Mouse (Mus musculus) MEL (cell line): ENCODE data around the gene Ndrg3. TPM values are rescaled to one million over a fixed set of nuclear protein-coding genes. Genes with fewer than 3 reads are reported as not detected.

Experiments used
- DNase-seq: peaks from one replicate; pipeline ENCODE4 v3.0.0; 2011; ENCODE audit warnings: low read depth, low spot score
- H3K27ac ChIP-seq: 2 replicates; pipeline ENCODE4 v1.5.1; 2012; ENCODE audit warnings: low read depth, mild to moderate bottlenecking, control low read depth, low read length, moderate library complexity; ENCODE audit not compliant: control insufficient read depth
- H3K27me3 ChIP-seq, 2 experiments: fragments of 150-350 bp in 1 of 2; sonication (generic) in 1 of 2; 2 replicates each; pipeline ENCODE4 v1.6.1; 2012; ENCODE audit warnings: low read length in 2 of 2, mild to moderate bottlenecking in 2 of 2, improper control_type of control experiment in 1 of 2, moderate library complexity in 1 of 2; ENCODE audit not compliant: insufficient read depth in 2 of 2, control insufficient read depth in 1 of 2
- H3K36me3 ChIP-seq, 2 experiments: 2 replicates each; pipeline ENCODE4 v1.6.1; 2012 to 2014; ENCODE audit warnings: low read length in 2 of 2, improper control_type of control experiment in 1 of 2, inconsistent platforms in 1 of 2, mild to moderate bottlenecking in 1 of 2; ENCODE audit not compliant: insufficient read depth in 2 of 2, control insufficient read depth in 1 of 2
- H3K4me1 ChIP-seq, 2 experiments: fragments of 150-350 bp in 1 of 2; sonication (generic) in 1 of 2; 2 replicates each; pipeline ENCODE4 v1.6.1; 2012; ENCODE audit warnings: low read length in 2 of 2, improper control_type of control experiment in 1 of 2, mild to moderate bottlenecking in 1 of 2; ENCODE audit not compliant: insufficient read depth in 2 of 2, control insufficient read depth in 1 of 2
- H3K4me3 ChIP-seq, 2 experiments: fragments of 150-350 bp in 1 of 2; sonication (generic) in 1 of 2; 2 replicates each; pipeline ENCODE4 v1.5.1; 2012; ENCODE audit warnings: low read depth in 2 of 2, low read length in 2 of 2, mild to moderate bottlenecking in 2 of 2, moderate library complexity in 2 of 2, control low read depth in 1 of 2, improper control_type of control experiment in 1 of 2; ENCODE audit not compliant: control insufficient read depth in 1 of 2, insufficient read depth in 1 of 2
- H3K79me2 ChIP-seq: 2 replicates; pipeline ENCODE4 v1.6.1; 2012; ENCODE audit warnings: mild to moderate bottlenecking, low read length, moderate library complexity; ENCODE audit not compliant: control insufficient read depth, poor library complexity, insufficient read depth
- H3K9ac ChIP-seq: 2 replicates; pipeline ENCODE4 v1.6.1; 2012; ENCODE audit warnings: low read depth, mild to moderate bottlenecking, control low read depth, low read length, moderate library complexity; ENCODE audit not compliant: control insufficient read depth, poor library complexity, severe bottlenecking
- H3K9me3 ChIP-seq: fragments of 150-350 bp; sonication (generic); replicated peaks from 2 replicates; pipeline ENCODE4 v1.6.1; 2012; ENCODE audit warnings: mild to moderate bottlenecking, low read length, improper control_type of control experiment, moderate library complexity; ENCODE audit not compliant: insufficient read depth
- CHD1 ChIP-seq: IDR thresholded peaks from 2 replicates; pipeline ENCODE4 v1.6.1; 2012; ENCODE audit warnings: low read depth, mild to moderate bottlenecking, inconsistent platforms, low read length, improper control_type of control experiment
- CTCF ChIP-seq, 3 experiments: IDR thresholded peaks in 2 of 3; conservative IDR thresholded peaks in 1 of 3; 2 replicates each; pipeline ENCODE4 v1.5.1; 2011 to 2012; ENCODE audit warnings: low read length in 3 of 3, low read depth in 2 of 3, mild to moderate bottlenecking in 2 of 3, improper control_type of control experiment in 1 of 3, inconsistent platforms in 1 of 3, mixed read lengths in 1 of 3, moderate library complexity in 1 of 3; ENCODE audit not compliant: control insufficient read depth in 1 of 3, insufficient read depth in 1 of 3, poor library complexity in 1 of 3, severe bottlenecking in 1 of 3
- ELF1 ChIP-seq: IDR thresholded peaks from 2 replicates; pipeline ENCODE4 v1.6.1; 2014; ENCODE audit warnings: low read depth, mild to moderate bottlenecking, inconsistent platforms, low read length, improper control_type of control experiment, moderate library complexity
- EP300 ChIP-seq, 2 experiments: IDR thresholded peaks; 2 replicates each; pipeline ENCODE4 v1.6.1; 2011; ENCODE audit warnings: improper control_type of control experiment in 2 of 2, low read length in 2 of 2, low read depth in 1 of 2, mild to moderate bottlenecking in 1 of 2
- ETS1 ChIP-seq: IDR thresholded peaks from 2 replicates; pipeline ENCODE4 v1.6.1; 2012; ENCODE audit warnings: low read depth, mild to moderate bottlenecking, inconsistent platforms, low read length, improper control_type of control experiment, moderate library complexity
- GATA1 ChIP-seq: IDR thresholded peaks from 2 replicates; pipeline ENCODE4 v1.6.1; 2011; ENCODE audit warnings: low read depth, low read length, improper control_type of control experiment
- HCFC1 ChIP-seq: IDR thresholded peaks from 2 replicates; pipeline ENCODE4 v1.6.1; 2012; ENCODE audit warnings: low read depth, mild to moderate bottlenecking, inconsistent platforms, low read length, improper control_type of control experiment, moderate library complexity
- JUND ChIP-seq: IDR thresholded peaks from 2 replicates; pipeline ENCODE4 v1.6.1; 2011; ENCODE audit warnings: low read depth, mild to moderate bottlenecking, improper control_type of control experiment, low read length
- KAT2A ChIP-seq: conservative IDR thresholded peaks from 2 replicates; pipeline ENCODE4 v1.6.1; 2012; ENCODE audit warnings: low read depth, low read length, improper control_type of control experiment, inconsistent platforms
- MAFK ChIP-seq: IDR thresholded peaks from 2 replicates; pipeline ENCODE4 v1.6.1; 2011; ENCODE audit warnings: low read depth, mild to moderate bottlenecking, low read length, improper control_type of control experiment, borderline replicate concordance
- MAX ChIP-seq: IDR thresholded peaks from 2 replicates; pipeline ENCODE4 v1.6.1; 2011; ENCODE audit warnings: low read length, improper control_type of control experiment
- MAZ ChIP-seq: IDR thresholded peaks from 2 replicates; pipeline ENCODE4 v1.6.1; 2012; ENCODE audit warnings: low read depth, mild to moderate bottlenecking, inconsistent platforms, low read length, improper control_type of control experiment
- MEF2A ChIP-seq: IDR thresholded peaks from 2 replicates; pipeline ENCODE4 v1.6.1; 2014; ENCODE audit warnings: low read depth, mild to moderate bottlenecking, inconsistent platforms, low read length, improper control_type of control experiment; ENCODE audit not compliant: poor library complexity, insufficient replicate concordance, severe bottlenecking; ENCODE audit errors: extremely low read depth
- MXI1 ChIP-seq: IDR thresholded peaks from 2 replicates; pipeline ENCODE4 v1.6.1; 2011; ENCODE audit warnings: mild to moderate bottlenecking, low read depth, low read length, improper control_type of control experiment
- MYB ChIP-seq: IDR thresholded peaks from 2 replicates; pipeline ENCODE4 v1.6.1; 2011; ENCODE audit warnings: mild to moderate bottlenecking, low read depth, low read length, improper control_type of control experiment
- NELFE ChIP-seq: IDR thresholded peaks from 2 replicates; pipeline ENCODE4 v1.6.1; 2011; ENCODE audit warnings: low read depth, low read length, improper control_type of control experiment
- POLR2A ChIP-seq, 2 experiments: IDR thresholded peaks; 2 replicates each; pipeline ENCODE4 v1.6.1; 2011 to 2012; ENCODE audit warnings: low read length in 2 of 2, mild to moderate bottlenecking in 2 of 2, control low read depth in 1 of 2, improper control_type of control experiment in 1 of 2, low read depth in 1 of 2, moderate library complexity in 1 of 2; ENCODE audit not compliant: control insufficient read depth in 1 of 2, insufficient read depth in 1 of 2, poor library complexity in 1 of 2
- POLR2AphosphoS2 ChIP-seq: IDR thresholded peaks from 2 replicates; pipeline ENCODE4 v1.6.1; 2011; ENCODE audit warnings: low read length, improper control_type of control experiment
- POLR2AphosphoS5 ChIP-seq: IDR thresholded peaks from 2 replicates; pipeline ENCODE4 v1.6.1; 2012; ENCODE audit warnings: low read depth, borderline replicate concordance, mild to moderate bottlenecking, inconsistent platforms, low read length, moderate library complexity, mixed read lengths
- SIN3A ChIP-seq: IDR thresholded peaks from 2 replicates; pipeline ENCODE4 v1.6.1; 2012; ENCODE audit warnings: low read length, improper control_type of control experiment, inconsistent platforms
- TBP ChIP-seq: IDR thresholded peaks from 2 replicates; pipeline ENCODE4 v1.8.0; 2011; ENCODE audit warnings: low read depth, low read length, improper control_type of control experiment
- TCF12 ChIP-seq: IDR thresholded peaks from 2 replicates; pipeline ENCODE4 v1.6.1; 2014; ENCODE audit warnings: low read depth, mild to moderate bottlenecking, inconsistent platforms, low read length, improper control_type of control experiment, moderate library complexity
- UBTF ChIP-seq: IDR thresholded peaks from 2 replicates; pipeline ENCODE4 v1.6.1; 2012; ENCODE audit warnings: low read depth, mild to moderate bottlenecking, inconsistent platforms, low read length, improper control_type of control experiment, moderate library complexity, borderline replicate concordance; ENCODE audit not compliant: insufficient read depth
- ZKSCAN1 ChIP-seq: IDR thresholded peaks from 2 replicates; pipeline ENCODE4 v1.6.1; 2012; ENCODE audit warnings: low read depth, mild to moderate bottlenecking, inconsistent platforms, low read length, improper control_type of control experiment, moderate library complexity
- ZMIZ1 ChIP-seq: IDR thresholded peaks from 2 replicates; pipeline ENCODE4 v1.6.1; 2012; ENCODE audit warnings: low read depth, mild to moderate bottlenecking, inconsistent platforms, low read length, improper control_type of control experiment, moderate library complexity
- polyA plus RNA-seq, 2 experiments: library from polyadenylated mRNA; stranded (reverse) in 1 of 2; unstranded in 1 of 2; fragments of >175 nt in 1 of 2; fragments of >200 nt in 1 of 2; gene quantifications; 2 replicates each; pipeline versions ENCODE4 v1.2.1 to v1.2.4; 2012; ENCODE audit warnings: low replicate concordance in 2 of 2, low read depth in 1 of 2; ENCODE audit not compliant: insufficient read length in 2 of 2, insufficient read depth in 1 of 2, missing spikeins in 1 of 2
- total RNA-seq: library from RNA; depleted of rRNA; stranded (reverse); fragments of 300-350 nt; gene quantifications from 2 replicates; pipeline ENCODE4 v1.2.3, GENCODE M21; 2012

Gene Ndrg3
- total and polyA plus RNA-seq, 3 experiments: 19.0 to 39.6 TPM; not detected in 1

- no peak for TF ChIP-seq ZMIZ1
- TF ChIP-seq CTCF (IDR thresholded peaks at IDR 0.05 in 2 of 3, conservative IDR thresholded peaks at IDR 0.05 in 1 of 3; ENCODE audit: control insufficient read depth in 1 of 3, insufficient read depth in 1 of 3, low read depth in 2 of 3, low read length in 3 of 3, poor library complexity in 1 of 3, severe bottlenecking in 1 of 3): no peak
- TF ChIP-seq MYB: no peak
- TF ChIP-seq ETS1: no peak
- no peak for TF ChIP-seq ZKSCAN1
- TF ChIP-seq JUND: no peak
- no peak for TF ChIP-seq NELFE
- no peak for TF ChIP-seq MAFK
- TF ChIP-seq GATA1: no peak
- TF ChIP-seq UBTF: no peak
- no peak for TF ChIP-seq KAT2A
- no peak for TF ChIP-seq POLR2AphosphoS5
- TF ChIP-seq EP300 (IDR thresholded peaks at IDR 0.05; ENCODE audit: low read depth in 1 of 2, low read length in 2 of 2): no peak
- no peak for TF ChIP-seq TBP
- TF ChIP-seq MAZ: no peak
- no peak for TF ChIP-seq HCFC1
- TF ChIP-seq MXI1: no peak
- TF ChIP-seq POLR2A (IDR thresholded peaks at IDR 0.05; ENCODE audit: control insufficient read depth in 1 of 2, insufficient read depth in 1 of 2, low read depth in 1 of 2, low read length in 2 of 2, poor library complexity in 1 of 2): no peak
- no peak for TF ChIP-seq POLR2AphosphoS2
- no peak overlapping the region for H3K27ac ChIP-seq
- no peak for DNase-seq
- H3K36me3 ChIP-seq: peaks cover 0 to 8% of the 10 kb centered on the region in 2 experiments; a peak in 2 of 4 replicates
- H3K4me3 ChIP-seq: no peak overlapping the region
- H3K4me1 ChIP-seq: peaks cover 0 to 10% of the 10 kb centered on the region in 2 experiments; a peak in 2 of 4 replicates
- H3K27me3 ChIP-seq: peaks cover 0 to 1% of the 10 kb centered on the region in 2 experiments; a peak in 3 of 4 replicates
- no peak overlapping the region for H3K9ac ChIP-seq
- H3K79me2 ChIP-seq: no peaks in the 10 kb centered on the region
- no peaks in the 10 kb centered on the region for H3K9me3 ChIP-seq
These were observed 93.5 kb downstream of the Ndrg3 start for GRCm38 (mm10) chr2:156898374-156898773.

- TF ChIP-seq MAX (no peak), SIN3A (no peak), MXI1 (no peak), GATA1 (no peak), MEF2A (no peak), ELF1 (no peak), CHD1 (no peak), TCF12 (no peak), ETS1 (no peak)
- Histone ChIP-seq H3K9ac (no peak overlapping the region), H3K79me2 (no peaks in the 10 kb centered on the region), H3K4me1 (peaks cover 0 to 10% of the 10 kb centered on the region in 2 experiments; a peak in 2 of 4 replicates), H3K36me3 (peaks cover 0 to 8% of the 10 kb centered on the region in 2 experiments; a peak in 2 of 4 replicates), H3K4me3 (no peak overlapping the region), H3K27ac (no peak overlapping the region), H3K9me3 (no peaks in the 10 kb centered on the region), H3K27me3 (no peaks in the 10 kb centered on the region; a peak in 1 of 4 replicates)
- DNase-seq: no peak
These were observed 94.8 kb downstream of the Ndrg3 start for GRCm38 (mm10) chr2:156897034-156897433.
